Mouse (Mus musculus) embryonic facial prominence, embryonic 11.5 days (tissue): Measurements from ENCODE around the gene Zmym1. TPM values are rescaled to one million over a fixed set of nuclear protein-coding genes. Genes with fewer than 3 reads are reported as not detected.
"Not testable (repeated sequence)": the region's sequence is repeated elsewhere in the genome, so short reads cannot be mapped to it uniquely, and the experiment has no call there.

Source experiments
- ATAC-seq: fragments of 200-750 bp; cut with Nextera tagmentation; replicated peaks from 2 replicates; pipeline ENCODE4 v1.8.0; 2017; ENCODE audit warnings: low read depth; ENCODE audit not compliant: insufficient number of reproducible peaks, low FRiP score, low TSS enrichment
- DNase-seq: peaks from one replicate; pipeline ENCODE4 v3.0.0-alpha.2; 2015; ENCODE audit warnings: low spot score
- H3K27ac ChIP-seq: fragments of 300-500 bp; sonication (generic); replicated peaks from 2 replicates; pipeline ENCODE4 v1.5.1; 2014; ENCODE audit warnings: mild to moderate bottlenecking, low read depth, low read length, control low read depth
- H3K27me3 ChIP-seq: fragments of 300-500 bp; sonication (generic); 2 replicates; pipeline ENCODE4 v1.6.1; 2014; ENCODE audit warnings: mild to moderate bottlenecking, low read length, moderate library complexity, mixed read lengths; ENCODE audit not compliant: control insufficient read depth, insufficient read depth
- H3K36me3 ChIP-seq: fragments of 300-500 bp; sonication (generic); replicated peaks from 2 replicates; pipeline ENCODE4 v1.6.1; 2014; ENCODE audit warnings: low read depth, mild to moderate bottlenecking, low read length, moderate library complexity, mixed read lengths; ENCODE audit not compliant: control insufficient read depth, insufficient read depth
- H3K4me1 ChIP-seq: fragments of 300-500 bp; sonication (generic); 2 replicates; pipeline ENCODE4 v1.6.1; 2014; ENCODE audit warnings: low read length, mixed read lengths; ENCODE audit not compliant: control insufficient read depth, insufficient read depth
- H3K4me2 ChIP-seq: fragments of 300-500 bp; sonication (generic); 2 replicates; pipeline ENCODE4 v1.6.1; 2014; ENCODE audit warnings: low read depth, mild to moderate bottlenecking, control low read depth, low read length, moderate library complexity
- H3K4me3 ChIP-seq: fragments of 300-500 bp; sonication (generic); 2 replicates; pipeline ENCODE4 v1.5.1; 2014; ENCODE audit warnings: low read depth, low read length, control low read depth
- H3K9ac ChIP-seq: fragments of 300-500 bp; sonication (generic); replicated peaks from 2 replicates; pipeline ENCODE4 v1.6.1; 2014; ENCODE audit warnings: mild to moderate bottlenecking, control low read depth, low read length
- H3K9me3 ChIP-seq: fragments of 300-500 bp; sonication (generic); replicated peaks from 2 replicates; pipeline ENCODE4 v1.6.1; 2016; ENCODE audit warnings: mild to moderate bottlenecking, low read length, inconsistent platforms, mixed read lengths; ENCODE audit not compliant: control insufficient read depth
- WGBS: fragments of 180-500 bp; shearing (Covaris S2); extraction: QIAGEN DNeasy Blood & Tissue Kit; methylation state at CpG from one replicate; pipeline ENCODE4 v1.1.7; 2014; 5-methylcytosine and 5-hydroxymethylcytosine counted together
- polyA plus RNA-seq: library from polyadenylated mRNA; unstranded; fragments of >200 nt; fragmentation: Nextera tagmentation; extraction: Ambion mirVana; gene quantifications from 2 replicates; pipeline ENCODE4 v1.2.1, GENCODE M21; 2014

The Zmym1 gene
- polyA plus RNA-seq, 1 experiment from 2014 or later = 37.1 TPM

DNA sequence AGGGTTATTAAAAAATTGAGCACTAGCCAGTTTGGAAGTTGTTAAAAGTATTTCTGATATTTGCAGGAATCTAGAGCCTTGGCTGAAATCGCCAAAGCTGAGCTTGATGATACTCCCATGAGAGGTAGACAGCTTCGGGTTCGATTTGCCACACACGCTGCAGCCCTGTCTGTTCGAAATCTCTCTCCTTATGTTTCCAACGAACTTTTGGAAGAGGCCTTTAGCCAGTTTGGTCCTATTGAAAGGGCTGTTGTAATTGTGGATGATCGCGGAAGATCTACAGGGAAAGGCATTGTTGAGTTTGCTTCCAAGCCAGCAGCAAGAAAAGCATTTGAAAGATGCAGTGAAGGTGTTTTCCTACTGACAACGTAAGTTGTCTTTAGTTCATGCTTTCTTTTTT lies 37.8 kb downstream of the Zmym1 start:
- WGBS = 2% methylated on average over 9 of the region's 9 CpGs
- Histone ChIP-seq H3K27ac (no peak overlapping the region), H3K36me3 (peaks cover 18% of the 10 kb centered on the region)

DNA sequence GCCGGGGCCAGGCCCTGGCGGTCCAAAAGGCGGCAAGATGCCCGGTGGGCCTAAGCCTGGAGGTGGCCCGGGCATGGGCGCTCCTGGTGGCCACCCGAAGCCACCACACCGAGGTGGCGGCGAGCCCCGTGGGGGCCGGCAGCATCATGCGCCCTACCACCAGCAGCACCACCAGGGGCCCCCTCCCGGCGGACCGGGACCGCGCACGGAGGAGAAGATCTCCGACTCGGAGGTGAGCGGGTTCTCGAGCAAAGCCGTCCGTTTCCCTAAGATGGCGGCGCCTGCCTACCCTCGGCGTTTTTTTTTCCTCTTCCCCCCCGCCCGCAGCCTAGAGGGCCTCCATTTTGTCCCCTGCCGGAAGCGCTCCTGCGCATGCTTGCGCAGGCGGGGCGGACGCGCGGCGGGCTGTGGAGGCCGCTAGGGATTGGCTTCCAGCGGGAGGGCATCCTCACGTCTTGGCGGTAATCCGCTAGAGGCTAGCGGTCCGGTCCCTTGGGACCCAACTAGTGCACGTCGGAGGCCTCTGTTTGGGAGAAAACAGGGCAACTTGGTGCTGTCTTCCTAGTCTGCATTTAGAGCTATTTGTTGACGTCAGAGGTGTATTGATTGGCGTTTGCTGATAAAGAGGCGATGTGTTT lies 38.8 kb downstream of the Zmym1 start:
- WGBS = under 1% methylated on average over 51 of the region's 53 CpGs
- Histone ChIP-seq H3K27ac (peak overlapping the region; percentile 98), H3K4me2 (peak overlapping the region; percentile 78), H3K27me3 (no peaks in the 10 kb centered on the region), H3K4me1 (no peaks in the 10 kb centered on the region), H3K9me3 (no peaks in the 10 kb centered on the region), H3K9ac (peak overlapping the region; percentile 100), H3K36me3 (peaks cover 8% of the 10 kb centered on the region), H3K4me3 (peak overlapping the region; percentile 100)
- DNase-seq = peak; percentile 91
- ATAC-seq = peak; percentile 42

More for the DNA sequence above, 37.8 kb downstream of the Zmym1 start:
- Histone ChIP-seq H3K4me3 (peak overlapping the region; percentile 100), H3K4me1 (no peaks in the 10 kb centered on the region), H3K9me3 (no peaks in the 10 kb centered on the region), H3K4me2 (peak overlapping the region; percentile 78), H3K27me3 (no peaks in the 10 kb centered on the region), H3K9ac (peak overlapping the region; percentile 100)
- DNase-seq = no peak
- no peak for ATAC-seq

DNA sequence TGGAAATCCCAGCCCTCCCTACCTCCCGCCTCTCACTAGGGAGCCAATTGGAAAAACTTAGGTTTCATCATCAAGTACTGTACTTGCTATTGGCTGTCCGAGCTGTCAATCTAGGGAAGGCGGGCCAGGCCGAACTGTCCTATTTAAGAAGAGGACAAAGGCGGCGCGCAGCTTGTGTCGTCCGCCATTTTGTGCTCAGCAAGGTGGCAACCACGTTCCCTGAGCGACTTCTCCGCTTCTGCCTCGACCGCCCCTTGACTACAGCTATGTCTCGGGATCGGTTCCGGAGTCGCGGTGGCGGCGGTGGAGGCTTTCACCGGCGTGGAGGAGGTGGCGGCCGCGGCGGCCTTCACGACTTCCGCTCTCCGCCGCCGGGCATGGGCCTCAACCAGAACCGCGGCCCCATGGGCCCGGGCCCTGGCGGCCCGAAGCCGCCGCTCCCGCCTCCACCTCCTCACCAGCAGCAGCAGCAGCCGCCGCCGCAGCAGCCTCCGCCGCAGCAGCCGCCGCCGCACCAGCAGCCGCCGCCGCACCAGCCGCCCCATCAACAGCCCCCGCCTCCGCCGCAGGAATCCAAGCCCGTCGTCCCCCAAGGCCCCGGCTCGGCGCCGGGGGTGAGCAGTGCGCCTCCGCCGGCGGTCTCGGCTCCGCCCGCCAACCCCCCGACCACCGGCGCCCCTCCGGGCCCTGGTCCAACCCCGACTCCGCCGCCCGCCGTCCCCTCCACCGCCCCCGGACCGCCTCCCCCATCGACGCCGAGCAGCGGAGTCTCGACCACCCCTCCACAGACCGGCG lies 39.6 kb downstream of the Zmym1 start, which contains the start of gene Sfpq:
Gene Sfpq (plus strand): TSS at position 174 of the 795 bp plus-strand sequence.
- peak within 1 kb of the TSS; percentile 100 for H3K4me3 ChIP-seq
- peaks cover 7% of the 10 kb centered on the region for H3K36me3 ChIP-seq
- peak within 1 kb of the TSS; percentile 98 for H3K27ac ChIP-seq
- DNase-seq (peak; percentile 100), ATAC-seq (peak; percentile 97)
- no peaks in the 10 kb centered on the region for H3K9me3 ChIP-seq
- peak within 1 kb of the TSS; percentile 100 for H3K9ac ChIP-seq
- H3K4me1 ChIP-seq = no peaks in the 10 kb centered on the region
- no peaks in the 10 kb centered on the region for H3K27me3 ChIP-seq
- peak within 1 kb of the TSS; percentile 19; the same call in 1 of the 2 replicates for H3K4me2 ChIP-seq
- 0% methylated on average over 44 of the region's 87 CpGs for WGBS

GRCm38 (mm10) chr4:127020411-127021150 lies 40.4 kb downstream of the Zmym1 start:
- peak overlapping the region; percentile 19; the same call in 1 of the 2 replicates for H3K4me2 ChIP-seq
- ATAC-seq (no peak), DNase-seq (no peak)
- H3K4me3 ChIP-seq = peak overlapping the region; percentile 100
- H3K27me3 ChIP-seq = no peaks in the 10 kb centered on the region
- H3K27ac ChIP-seq = no peak overlapping the region
- no peaks in the 10 kb centered on the region for H3K4me1 ChIP-seq
- no peaks in the 10 kb centered on the region for H3K9me3 ChIP-seq
- peaks cover 4% of the 10 kb centered on the region for H3K36me3 ChIP-seq
- H3K9ac ChIP-seq = no peak overlapping the region
- 13% methylated on average over 13 of the region's 13 CpGs for WGBS

- 86% methylated on average over 4 of the region's 4 CpGs for WGBS
- H3K4me2 ChIP-seq = no peak overlapping the region
- no peak overlapping the region for H3K9ac ChIP-seq
- no peak overlapping the region for H3K4me3 ChIP-seq
- no peaks in the 10 kb centered on the region for H3K4me1 ChIP-seq
- DNase-seq (no peak), ATAC-seq (no peak)
- no peaks in the 10 kb centered on the region for H3K9me3 ChIP-seq
- H3K27ac ChIP-seq = no peak overlapping the region
- no peaks in the 10 kb centered on the region for H3K36me3 ChIP-seq
- no peaks in the 10 kb centered on the region for H3K27me3 ChIP-seq
These were observed 44.6 kb downstream of the Zmym1 start for GRCm38 (mm10) chr4:127016366-127016765.

GRCm38 (mm10) chr4:127015294-127015993 lies 45.5 kb downstream of the Zmym1 start:
- not testable (repeated sequence) for H3K9me3 ChIP-seq, H3K4me2 ChIP-seq, H3K27me3 ChIP-seq, H3K4me3 ChIP-seq, H3K4me1 ChIP-seq, H3K36me3 ChIP-seq, H3K27ac ChIP-seq, H3K9ac ChIP-seq
- ATAC-seq (peak; percentile 67; the same call in 1 of the 2 replicates), DNase-seq (peak; percentile 92)
- WGBS = 13% methylated on average over 14 of the region's 26 CpGs

DNA sequence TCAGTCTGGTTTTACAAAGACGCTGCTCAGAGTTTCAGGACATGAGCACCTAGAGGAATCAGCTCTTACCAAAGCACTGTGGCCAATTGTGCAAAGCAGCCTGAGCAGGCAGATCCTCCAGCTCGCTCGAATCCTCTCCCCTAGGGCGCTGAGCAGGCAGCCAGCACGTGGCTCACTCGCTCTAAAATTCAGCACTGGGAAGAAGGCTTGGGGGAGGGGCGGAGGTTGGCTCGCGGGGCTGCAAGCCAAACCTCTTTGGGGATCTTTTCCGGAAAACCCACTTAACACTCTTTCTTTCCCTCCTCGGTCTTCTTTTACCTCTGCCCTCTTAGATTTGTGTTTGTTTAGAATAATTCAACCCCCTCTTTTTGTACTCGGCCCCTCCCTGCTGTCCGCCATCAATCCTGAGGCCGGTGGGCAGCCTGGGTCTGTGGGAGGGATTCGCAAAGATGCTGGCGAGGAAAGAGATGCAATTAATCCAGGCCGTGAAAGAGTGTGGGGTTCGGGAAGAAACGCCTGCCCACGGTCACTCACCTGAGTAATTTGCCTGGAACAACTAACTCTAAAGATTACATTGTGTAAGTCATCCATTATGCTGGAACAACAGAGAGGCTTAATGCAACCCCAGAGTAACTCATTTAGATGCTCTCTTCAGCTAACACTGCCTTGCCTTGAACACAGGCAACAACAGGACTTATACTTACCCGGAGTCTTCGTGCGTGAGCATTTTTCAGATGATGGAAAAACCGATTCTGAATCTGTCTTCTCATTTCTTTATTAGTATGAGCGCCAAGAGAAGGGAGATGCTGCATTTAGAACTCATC lies 55.6 kb downstream of the Zmym1 start:
- H3K27ac ChIP-seq = no peak overlapping the region
- no peaks in the 10 kb centered on the region for H3K9me3 ChIP-seq
- ATAC-seq = 0 out of 2 replicates have a peak, but pooled peaks have one; percentile 23
- peak overlapping the region; percentile 60 for H3K9ac ChIP-seq
- no peaks in the 10 kb centered on the region for H3K27me3 ChIP-seq
- no peaks in the 10 kb centered on the region for H3K4me1 ChIP-seq
- no peaks in the 10 kb centered on the region for H3K36me3 ChIP-seq
- H3K4me2 ChIP-seq = peak overlapping the region; percentile 47
- H3K4me3 ChIP-seq = peak overlapping the region; percentile 32
- 17% methylated on average over 25 of the region's 25 CpGs for WGBS
- DNase-seq = peak; percentile 85
